Mouse (Mus musculus) cortical plate, adult 2 months (tissue): Measurements from ENCODE around the gene Samt2. TPM values are rescaled to one million over a fixed set of nuclear protein-coding genes. Genes with fewer than 3 reads are reported as not detected.
"Not testable (repeated sequence)": the region's sequence is repeated elsewhere in the genome, so short reads cannot be mapped to it uniquely, and the experiment has no call there.

Source experiments
- H3K27ac ChIP-seq: fragments of 200-500 bp; 2 replicates; pipeline ENCODE4 v1.5.1; 2012; ENCODE audit warnings: low read length, control low read depth, inconsistent platforms; ENCODE audit not compliant: insufficient read depth
- H3K4me1 ChIP-seq: fragments of 200-500 bp; 2 replicates; pipeline ENCODE4 v1.6.1; 2011; ENCODE audit warnings: low read length; ENCODE audit not compliant: control insufficient read depth, insufficient read depth
- H3K4me3 ChIP-seq: fragments of 200-500 bp; 2 replicates; pipeline ENCODE4 v1.5.1; 2011; ENCODE audit warnings: mild to moderate bottlenecking, low read length, control low read depth; ENCODE audit not compliant: insufficient read depth
- polyA plus RNA-seq: library from polyadenylated mRNA; depleted of rRNA; stranded (reverse); fragments of >200 nt; gene quantifications from 2 replicates; pipeline ENCODE4 v1.2.3, GENCODE M21; 2012; rRNA removed

Gene Samt2
- not detected in 2 replicates for polyA plus RNA-seq

DNA sequence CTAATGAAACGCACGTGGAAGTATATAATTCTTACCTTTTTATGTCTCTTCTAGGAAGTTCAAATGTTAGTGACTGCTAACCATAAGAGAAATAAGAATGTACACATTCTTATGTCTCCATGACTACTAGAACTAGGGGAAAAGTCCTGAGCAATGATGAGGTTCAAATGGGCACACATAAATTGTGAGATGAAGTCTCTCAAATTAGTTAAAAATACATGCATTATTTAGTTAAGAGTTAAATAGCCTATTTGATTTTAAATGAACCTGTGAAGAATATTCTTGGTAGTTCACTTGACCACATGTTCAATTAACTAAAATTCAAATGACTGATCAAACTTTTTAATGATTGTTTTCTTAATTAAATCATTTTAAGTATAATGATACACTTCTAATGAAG is at the start of gene Samt2:
TSS of gene Samt2 (minus strand) at position 101 of the 400 bp plus-strand sequence.
- not testable (repeated sequence) for H3K4me3 ChIP-seq, H3K27ac ChIP-seq

More for the DNA sequence above, at the start of gene Samt2:
- H3K4me1 ChIP-seq: not testable (repeated sequence)

Other genes with a start within 250 kb of the Samt2 start
- gene 4930524N10Rik, start 236.0 kb downstream of the Samt2 start, polyA plus RNA-seq: not detected in 2 replicates
- gene Samt4, start 97.4 kb downstream of the Samt2 start, polyA plus RNA-seq: not detected in 2 replicates